Mouse (Mus musculus): ENCODE results near the gene Smim14. TPM values are rescaled to one million over a fixed set of nuclear protein-coding genes. Genes with fewer than 3 reads are reported as not detected.
A peak's percentile ranks its signal among the peaks of the same experiment; 100 is the strongest.

Smim14 gene
- polyA plus RNA-seq, 1 experiment from 2014 or later = 154 TPM

DNA sequence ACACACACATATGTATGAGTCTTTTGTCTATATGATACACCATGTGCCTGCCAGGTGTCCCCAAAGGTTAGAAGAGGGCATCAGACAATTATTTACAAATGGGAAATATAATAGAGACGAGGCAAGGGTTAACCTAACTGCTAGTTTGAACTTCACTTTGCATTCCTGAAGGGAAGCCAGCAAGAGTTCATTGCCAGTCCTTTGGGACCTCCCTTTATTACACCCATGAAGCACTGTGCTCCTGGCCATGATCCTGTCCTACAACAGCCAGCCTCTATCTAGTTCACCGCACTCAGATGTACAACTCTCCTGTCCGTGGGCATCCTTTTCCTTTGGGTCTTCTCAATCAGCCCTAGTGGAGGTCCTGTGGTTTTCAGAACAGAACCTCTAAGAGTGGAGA is 23.5 kb downstream of the Smim14 start:
- no peaks in the 10 kb centered on the region for H3K9me3 ChIP-seq (replicated peaks)

GRCm38 (mm10) chr5:65508395-65508794 is 28.6 kb downstream of the Smim14 start:
- no peak overlapping the region for H3K9ac ChIP-seq
- no peaks in the 10 kb centered on the region for H3K36me3 ChIP-seq
- WGBS = 84% methylated on average over 8 of the region's 8 CpGs
- no peak overlapping the region for H3K4me2 ChIP-seq (replicated peaks)
- H3K27ac ChIP-seq = no peak overlapping the region
- no peaks in the 10 kb centered on the region for H3K27me3 ChIP-seq
- ATAC-seq (ENCODE audit: low FRiP score) = no peak
- H3K4me3 ChIP-seq = no peak overlapping the region
- no peaks in the 10 kb centered on the region for H3K9me3 ChIP-seq (replicated peaks)
- H3K4me1 ChIP-seq = no peaks in the 10 kb centered on the region

More for the DNA sequence above, 23.5 kb downstream of the Smim14 start:
- no peaks in the 10 kb centered on the region for H3K36me3 ChIP-seq
- H3K9ac ChIP-seq = no peak overlapping the region
- WGBS = 90% methylated on average over 3 of the region's 3 CpGs
- H3K27ac ChIP-seq = no peak overlapping the region
- no peak overlapping the region for H3K4me2 ChIP-seq (replicated peaks)
- H3K4me1 ChIP-seq = no peaks in the 10 kb centered on the region
- no peak for ATAC-seq (ENCODE audit: low FRiP score)
- H3K27me3 ChIP-seq = no peaks in the 10 kb centered on the region
- no peak overlapping the region for H3K4me3 ChIP-seq

DNA sequence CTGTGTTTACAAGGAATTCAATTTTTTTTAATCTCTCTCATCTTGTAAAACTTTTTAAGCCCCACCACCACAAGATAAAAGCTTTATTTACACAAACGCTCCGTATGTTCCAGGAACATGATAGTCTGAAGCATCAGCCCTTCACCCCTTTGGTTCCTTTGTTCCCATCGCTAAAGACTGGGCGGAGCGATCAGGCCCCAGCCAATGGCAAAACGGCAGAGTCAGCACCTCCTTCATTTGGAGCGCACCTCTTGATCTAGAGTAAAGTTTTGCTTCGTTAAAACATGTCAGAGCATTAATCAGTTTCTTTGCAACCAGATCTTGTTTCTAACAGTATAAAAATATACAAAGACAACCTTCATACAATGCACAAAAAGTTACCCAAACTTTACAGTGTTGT is 31.2 kb downstream of the Smim14 start:
- H3K4me2 ChIP-seq (replicated peaks) = peak overlapping the region; percentile 32
- WGBS = 10% methylated on average over 8 of the region's 8 CpGs
- no peak overlapping the region for H3K4me3 ChIP-seq
- H3K36me3 ChIP-seq = no peaks in the 10 kb centered on the region
- no peaks in the 10 kb centered on the region for H3K9me3 ChIP-seq (replicated peaks)
- no peaks in the 10 kb centered on the region for H3K27me3 ChIP-seq
- no peaks in the 10 kb centered on the region for H3K4me1 ChIP-seq
- no peak overlapping the region for H3K9ac ChIP-seq
- no peak overlapping the region for H3K27ac ChIP-seq
- ATAC-seq (ENCODE audit: low FRiP score) = no peak

- no peaks in the 10 kb centered on the region for H3K36me3 ChIP-seq
- 91% methylated on average over 9 of the region's 9 CpGs for WGBS
- no peak for ATAC-seq (ENCODE audit: low FRiP score)
- H3K4me3 ChIP-seq = no peak overlapping the region
- no peak overlapping the region for H3K27ac ChIP-seq
- H3K4me2 ChIP-seq (replicated peaks) = no peak overlapping the region
- no peak overlapping the region for H3K9ac ChIP-seq
- no peaks in the 10 kb centered on the region for H3K9me3 ChIP-seq (replicated peaks)
- H3K27me3 ChIP-seq = no peaks in the 10 kb centered on the region
- no peaks in the 10 kb centered on the region for H3K4me1 ChIP-seq
These were observed 35.6 kb downstream of the Smim14 start for GRCm38 (mm10) chr5:65501407-65501806.

DNA sequence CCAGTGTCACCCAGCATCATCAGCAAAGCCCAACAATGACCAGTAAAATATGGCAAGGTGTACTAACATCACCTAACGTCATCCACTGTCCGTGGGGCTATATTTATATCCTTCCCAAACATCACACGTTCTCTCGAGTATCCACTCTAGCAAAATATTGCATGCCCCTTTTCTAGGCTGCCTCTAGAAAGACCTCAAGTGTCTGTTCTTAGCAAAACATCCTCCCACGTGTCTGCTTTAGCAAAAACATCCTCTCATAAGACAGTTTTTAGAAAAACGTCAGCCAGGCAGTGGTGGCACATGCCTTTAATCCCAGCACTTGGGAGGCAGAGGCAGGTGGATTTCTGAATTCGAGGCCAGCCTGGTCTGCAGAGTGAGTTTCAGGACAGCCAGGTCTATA is 36.8 kb downstream of the Smim14 start:
- Histone ChIP-seq H3K27ac (no peak overlapping the region), H3K27me3 (no peaks in the 10 kb centered on the region), H3K9ac (no peak overlapping the region), H3K9me3 (replicated peaks) (no peaks in the 10 kb centered on the region), H3K4me2 (replicated peaks) (no peak overlapping the region), H3K36me3 (no peaks in the 10 kb centered on the region), H3K4me3 (no peak overlapping the region), H3K4me1 (no peaks in the 10 kb centered on the region)
- WGBS = 85% methylated on average over 7 of the region's 7 CpGs
- no peak for ATAC-seq (ENCODE audit: low FRiP score)

DNA sequence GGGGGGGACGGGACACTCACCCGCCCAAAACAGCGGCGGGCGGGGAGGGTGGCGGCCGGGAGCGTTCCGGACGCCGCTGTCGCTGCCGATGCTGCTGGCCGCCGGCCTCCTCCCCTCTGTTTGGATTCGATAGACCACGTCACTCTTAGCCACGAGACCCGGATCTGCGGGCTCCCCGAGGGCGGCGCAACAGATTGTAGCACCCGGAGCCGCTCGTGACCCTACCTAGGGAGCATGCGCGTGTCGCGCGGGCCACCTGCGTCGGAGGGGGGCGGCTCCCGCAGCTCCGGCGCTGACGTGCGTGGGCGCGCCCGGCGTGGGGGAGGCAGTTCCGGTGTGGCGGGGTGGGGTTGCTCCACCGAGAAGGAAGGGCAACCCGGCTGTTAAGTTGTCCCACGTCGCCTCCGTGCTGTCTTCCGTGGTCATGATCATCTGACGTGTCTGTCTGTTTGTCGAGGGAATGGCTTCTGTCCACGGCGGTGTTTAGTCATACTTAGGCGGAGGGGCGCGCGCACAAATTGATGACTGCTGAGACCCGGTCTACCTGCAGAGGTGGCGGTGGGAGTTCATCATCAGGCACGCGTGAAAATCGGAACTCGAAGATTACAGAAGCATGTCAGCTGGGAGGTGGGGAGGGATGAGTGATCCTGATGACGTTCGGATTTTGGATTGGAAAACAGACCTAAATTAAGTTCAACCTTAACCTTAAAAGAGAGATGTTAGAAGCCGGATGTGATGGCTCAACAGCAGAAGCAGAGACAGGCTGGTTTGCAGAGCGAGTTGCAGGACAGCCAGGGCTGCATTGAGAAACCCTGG is 44.1 kb downstream of the Smim14 start, which contains the start of gene Gm43552:
Gene Gm43552, minus strand, starts transcription at position 118 of the 816 bp plus-strand sequence.
- H3K27me3 ChIP-seq = no peaks in the 10 kb centered on the region
- no peaks in the 10 kb centered on the region for H3K36me3 ChIP-seq
- H3K4me1 ChIP-seq = peaks cover 16% of the 10 kb centered on the region
- peak within 1 kb of the TSS; percentile 96 for H3K27ac ChIP-seq
- H3K9me3 ChIP-seq (replicated peaks) = no peaks in the 10 kb centered on the region
- H3K9ac ChIP-seq = peak within 1 kb of the TSS; percentile 95
- H3K4me2 ChIP-seq (replicated peaks) = peak within 1 kb of the TSS; percentile 78
- WGBS = under 1% methylated on average over 64 of the region's 69 CpGs
- peak within 1 kb of the TSS; percentile 94 for H3K4me3 ChIP-seq
- ATAC-seq (ENCODE audit: low FRiP score) = peak; percentile 97

DNA sequence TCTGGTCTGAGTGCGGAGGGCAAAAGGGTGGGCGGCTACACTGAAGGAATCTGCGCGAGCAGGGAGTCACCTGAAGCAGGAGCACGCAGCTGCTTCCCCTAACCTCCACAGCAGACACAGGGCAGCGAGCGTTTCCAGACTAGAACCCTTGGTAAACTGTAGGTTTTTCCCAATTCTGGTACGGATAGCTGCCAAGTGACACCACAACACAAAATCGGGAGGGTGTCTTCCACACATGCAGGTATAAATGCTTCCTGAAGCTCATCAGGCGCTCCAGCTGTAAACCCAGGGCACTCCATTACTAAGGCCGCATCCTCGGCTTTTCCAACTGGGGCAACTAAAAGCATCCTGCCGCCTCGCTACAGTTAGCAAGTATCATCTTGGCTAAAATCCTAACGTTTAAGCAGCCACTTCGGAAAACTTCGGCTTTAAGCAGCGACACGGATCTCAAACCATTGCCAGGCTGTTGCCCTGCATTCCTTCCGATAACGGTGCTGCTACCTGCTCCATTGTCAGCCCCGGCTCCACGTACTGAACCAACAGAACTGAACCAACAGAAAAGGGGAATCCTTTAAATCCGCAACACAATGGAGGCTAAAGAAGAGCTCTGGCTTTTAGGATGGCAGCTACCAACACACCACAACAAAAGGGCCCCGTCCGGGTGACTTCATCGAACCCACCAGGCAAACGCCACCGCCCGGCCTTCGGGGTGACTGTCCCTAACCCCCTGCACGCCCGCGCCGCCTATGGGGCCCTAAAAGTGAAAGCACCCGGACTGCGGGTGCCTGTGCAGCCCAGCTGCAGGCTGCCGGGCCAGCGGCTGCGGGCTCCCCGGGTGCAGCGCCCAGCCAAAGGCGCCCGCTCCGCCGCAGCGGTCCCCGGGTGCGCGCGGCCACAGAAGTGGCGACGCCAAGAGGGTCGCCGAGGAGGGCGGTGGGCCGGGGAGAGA is 44.9 kb downstream of the Smim14 start:
- peak overlapping the region; percentile 96 for H3K27ac ChIP-seq
- no peaks in the 10 kb centered on the region for H3K27me3 ChIP-seq
- H3K36me3 ChIP-seq = no peaks in the 10 kb centered on the region
- under 1% methylated on average over 54 of the region's 57 CpGs for WGBS
- H3K4me2 ChIP-seq (replicated peaks) = peak overlapping the region; percentile 78
- peak overlapping the region; percentile 95 for H3K9ac ChIP-seq
- peak; percentile 86 for ATAC-seq (ENCODE audit: low FRiP score)
- H3K4me3 ChIP-seq = peak overlapping the region; percentile 94
- H3K9me3 ChIP-seq (replicated peaks) = no peaks in the 10 kb centered on the region
- H3K4me1 ChIP-seq = peaks cover 16% of the 10 kb centered on the region

DNA sequence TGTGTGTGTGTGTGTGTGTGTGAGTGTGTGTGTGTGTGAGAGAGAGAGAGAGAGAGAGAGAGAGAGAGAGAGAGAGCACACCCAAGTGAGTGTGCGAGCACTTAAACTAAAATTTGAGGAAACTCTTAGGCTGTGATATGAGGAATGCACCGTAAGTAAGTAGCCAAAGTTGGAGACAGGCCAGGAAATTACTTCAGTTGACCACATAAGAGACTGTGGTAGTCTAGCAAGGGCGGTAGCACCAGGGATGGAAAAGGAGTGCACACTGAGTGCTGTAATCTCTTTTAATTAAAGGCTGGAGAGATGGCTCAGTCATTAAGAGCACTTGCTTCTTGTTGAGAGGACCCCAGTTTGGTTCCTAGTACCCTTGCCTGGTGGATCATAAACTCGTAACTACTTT is 47.2 kb downstream of the Smim14 start:
- H3K27me3 ChIP-seq = no peaks in the 10 kb centered on the region
- no peak overlapping the region for H3K27ac ChIP-seq
- H3K36me3 ChIP-seq = no peaks in the 10 kb centered on the region
- no peak for ATAC-seq (ENCODE audit: low FRiP score)
- WGBS = 85% methylated on average over 4 of the region's 4 CpGs
- no peak overlapping the region for H3K4me2 ChIP-seq (replicated peaks)
- H3K9me3 ChIP-seq (replicated peaks) = no peaks in the 10 kb centered on the region
- H3K4me1 ChIP-seq = peaks cover 16% of the 10 kb centered on the region
- H3K9ac ChIP-seq = no peak overlapping the region
- H3K4me3 ChIP-seq = no peak overlapping the region

DNA sequence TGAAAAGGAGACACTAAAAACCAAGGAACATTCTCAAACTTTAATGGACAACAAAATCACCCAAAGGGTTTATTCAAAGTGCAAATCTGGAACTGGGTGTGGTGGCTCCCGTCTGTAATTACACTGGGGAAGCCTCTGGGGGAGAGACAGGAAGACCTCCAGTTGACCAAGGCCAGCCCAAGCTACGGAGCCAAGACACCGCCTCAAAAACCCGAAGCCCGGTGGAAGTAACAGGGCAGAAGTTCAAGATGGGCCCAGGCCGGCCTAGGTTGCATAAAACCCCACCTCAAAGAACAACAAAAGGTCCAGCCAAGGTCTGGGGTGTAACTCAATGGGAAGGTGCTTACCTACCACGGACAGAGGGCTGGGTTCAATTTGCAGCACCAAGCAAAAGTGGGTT is 48.3 kb downstream of the Smim14 start:
- 83% methylated on average over 7 of the region's 7 CpGs for WGBS
- no peak overlapping the region for H3K9ac ChIP-seq

GRCm38 (mm10) chr5:65487381-65487780 is 49.6 kb downstream of the Smim14 start:
- no peak for ATAC-seq (ENCODE audit: low FRiP score)
- Histone ChIP-seq H3K4me2 (replicated peaks) (no peak overlapping the region), H3K4me3 (no peak overlapping the region), H3K9me3 (replicated peaks) (no peaks in the 10 kb centered on the region), H3K27me3 (no peaks in the 10 kb centered on the region), H3K27ac (no peak overlapping the region), H3K36me3 (no peaks in the 10 kb centered on the region), H3K4me1 (peaks cover 13% of the 10 kb centered on the region), H3K9ac (no peak overlapping the region)
- 83% methylated on average over 10 of the region's 10 CpGs for WGBS

More for the DNA sequence above, 48.3 kb downstream of the Smim14 start:
- no peak for ATAC-seq (ENCODE audit: low FRiP score)
- H3K27me3 ChIP-seq = no peaks in the 10 kb centered on the region
- no peak overlapping the region for H3K4me2 ChIP-seq (replicated peaks)
- no peak overlapping the region for H3K4me3 ChIP-seq
- H3K4me1 ChIP-seq = peaks cover 16% of the 10 kb centered on the region
- no peaks in the 10 kb centered on the region for H3K36me3 ChIP-seq
- no peak overlapping the region for H3K27ac ChIP-seq
- no peaks in the 10 kb centered on the region for H3K9me3 ChIP-seq (replicated peaks)

GRCm38 (mm10) chr5:65486514-65486913 is 50.5 kb downstream of the Smim14 start:
- Histone ChIP-seq H3K27ac (no peak overlapping the region), H3K9me3 (replicated peaks) (no peaks in the 10 kb centered on the region), H3K27me3 (no peaks in the 10 kb centered on the region), H3K4me1 (peaks cover 10% of the 10 kb centered on the region), H3K4me3 (no peak overlapping the region), H3K36me3 (no peaks in the 10 kb centered on the region), H3K4me2 (replicated peaks) (no peak overlapping the region), H3K9ac (no peak overlapping the region)
- no peak for ATAC-seq (ENCODE audit: low FRiP score)
- 74% methylated on average over 2 of the region's 2 CpGs for WGBS

- no peak overlapping the region for H3K4me2 ChIP-seq (replicated peaks)
- H3K4me3 ChIP-seq = no peak overlapping the region
- H3K4me1 ChIP-seq = no peaks in the 10 kb centered on the region
- no peak overlapping the region for H3K9ac ChIP-seq
- no peaks in the 10 kb centered on the region for H3K9me3 ChIP-seq (replicated peaks)
- H3K36me3 ChIP-seq = no peaks in the 10 kb centered on the region
- no peaks in the 10 kb centered on the region for H3K27me3 ChIP-seq
- no peak for ATAC-seq (ENCODE audit: low FRiP score)
- no peak overlapping the region for H3K27ac ChIP-seq
- 91% methylated on average over 4 of the region's 4 CpGs for WGBS
These were observed 54.0 kb downstream of the Smim14 start for GRCm38 (mm10) chr5:65482996-65483395.

Measured in hindbrain, embryonic 12.5 days (tissue).